Mouse (Mus musculus) kidney, adult 9 months (tissue): ENCODE measurements around the gene Gm29776.

Source experiments
- DNase-seq: peaks from one replicate; pipeline ENCODE4 v3.0.0; 2022

The Gm29776 gene

GRCm38 (mm10) chr14:54706589-54707320 lies 8.1 kb upstream of the Gm29776 start:
- DNase-seq = no peak

DNA sequence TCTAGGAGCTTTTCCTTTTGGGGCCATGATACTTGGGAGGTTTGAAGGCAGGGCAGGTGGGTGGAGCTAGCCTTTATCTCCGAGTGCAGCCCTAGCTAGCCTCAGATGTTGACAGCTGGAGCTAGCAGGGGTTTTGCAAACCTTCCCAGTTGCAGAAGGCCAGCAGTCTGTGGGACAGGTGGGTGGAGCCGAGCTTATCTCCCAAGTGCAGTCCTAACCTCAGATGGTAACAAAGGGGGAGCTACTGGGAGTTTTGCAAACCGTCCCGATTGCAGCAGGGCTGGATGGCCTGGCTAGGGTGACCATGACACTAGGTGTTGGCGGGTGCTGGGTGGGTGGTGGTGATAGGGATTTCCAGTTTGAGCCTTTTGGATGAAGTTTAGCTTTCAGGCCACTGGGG lies 7.2 kb upstream of the Gm29776 start:
- no peak for DNase-seq

DNA sequence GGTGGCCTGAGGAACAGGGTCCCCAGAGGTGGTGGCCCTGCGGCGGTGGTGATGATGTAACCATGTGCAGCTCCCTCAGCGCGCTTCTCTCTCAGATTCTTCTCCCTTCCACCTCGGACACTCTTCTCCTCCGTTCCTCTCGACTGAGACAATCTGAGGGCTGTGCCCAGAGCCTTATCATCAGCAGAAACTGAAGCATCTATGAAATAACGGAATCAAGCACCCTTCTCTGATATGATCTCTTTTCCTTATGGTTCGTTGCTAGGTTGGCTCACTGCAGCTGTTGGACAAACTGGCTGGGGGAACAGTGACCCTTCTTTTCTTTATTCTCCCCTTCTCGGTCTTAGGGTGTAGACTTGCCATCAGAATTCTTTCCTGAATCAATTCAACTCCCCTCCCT lies 4.6 kb upstream of the Gm29776 start:
- no peak for DNase-seq

GRCm38 (mm10) chr14:54701298-54701697 lies 2.7 kb upstream of the Gm29776 start:
- peak; percentile 73 for DNase-seq

- no peak for DNase-seq
These were observed 953 bp upstream of the Gm29776 start for GRCm38 (mm10) chr14:54699586-54699985.

DNA sequence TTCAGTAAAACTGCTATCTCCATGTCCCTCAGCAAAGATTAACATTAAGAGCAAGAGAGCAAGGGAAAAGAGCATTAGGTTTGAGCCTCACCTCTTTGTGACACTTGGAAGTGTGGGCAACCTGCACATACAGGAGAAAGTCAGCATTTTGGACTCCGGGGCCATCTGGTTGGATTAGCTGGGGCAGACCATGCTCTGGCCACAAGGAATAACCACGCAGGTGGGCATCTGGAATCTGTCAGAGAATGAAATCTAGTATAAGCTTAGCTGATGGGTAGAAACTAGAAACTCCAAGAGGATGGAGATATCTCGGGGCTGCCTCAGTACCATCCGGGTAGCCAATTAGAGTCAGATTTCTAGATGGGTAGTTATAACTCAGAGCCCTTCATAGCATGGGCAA lies 1.9 kb downstream of the Gm29776 start:
- no peak for DNase-seq

DNA sequence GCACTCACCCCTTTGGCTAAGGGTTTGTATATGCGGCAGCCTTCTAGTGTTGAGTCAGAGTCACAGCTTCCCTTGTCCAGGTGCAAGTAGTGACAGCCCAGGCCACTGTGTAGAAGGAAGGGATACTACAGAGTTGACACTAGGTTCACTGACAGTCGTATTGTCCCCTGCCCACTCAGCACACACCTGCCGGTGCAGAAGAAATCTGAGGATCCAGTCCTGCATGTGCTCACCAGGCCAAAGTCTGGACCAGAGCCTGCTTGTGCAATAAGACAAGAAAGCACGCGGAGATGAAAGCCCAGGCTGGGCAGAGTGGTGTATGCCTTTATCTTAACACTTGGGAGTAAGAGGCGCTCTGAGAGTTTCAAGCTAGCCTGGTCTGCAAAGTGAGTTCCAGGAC lies 3.6 kb downstream of the Gm29776 start:
- DNase-seq = no peak

DNA sequence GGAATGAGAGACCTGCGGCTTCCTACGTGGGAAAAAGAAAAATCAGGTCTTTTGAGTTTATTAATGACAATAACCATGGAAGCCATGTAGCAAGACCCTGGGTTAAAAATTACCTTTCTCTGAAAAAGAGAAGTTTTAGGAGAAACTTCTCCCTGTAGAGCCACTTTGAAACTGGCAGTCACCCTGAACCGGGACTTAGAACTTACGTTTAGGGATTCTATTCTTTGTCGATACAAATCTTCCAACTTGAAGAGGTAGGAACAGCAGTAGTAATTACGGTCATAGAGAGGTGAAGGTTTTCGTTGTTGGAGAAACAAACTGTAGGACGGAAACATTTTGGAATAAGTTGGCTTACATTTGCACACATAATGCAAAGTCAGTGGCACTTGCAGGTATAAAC lies 11.4 kb downstream of the Gm29776 start:
- DNase-seq = no peak

DNA sequence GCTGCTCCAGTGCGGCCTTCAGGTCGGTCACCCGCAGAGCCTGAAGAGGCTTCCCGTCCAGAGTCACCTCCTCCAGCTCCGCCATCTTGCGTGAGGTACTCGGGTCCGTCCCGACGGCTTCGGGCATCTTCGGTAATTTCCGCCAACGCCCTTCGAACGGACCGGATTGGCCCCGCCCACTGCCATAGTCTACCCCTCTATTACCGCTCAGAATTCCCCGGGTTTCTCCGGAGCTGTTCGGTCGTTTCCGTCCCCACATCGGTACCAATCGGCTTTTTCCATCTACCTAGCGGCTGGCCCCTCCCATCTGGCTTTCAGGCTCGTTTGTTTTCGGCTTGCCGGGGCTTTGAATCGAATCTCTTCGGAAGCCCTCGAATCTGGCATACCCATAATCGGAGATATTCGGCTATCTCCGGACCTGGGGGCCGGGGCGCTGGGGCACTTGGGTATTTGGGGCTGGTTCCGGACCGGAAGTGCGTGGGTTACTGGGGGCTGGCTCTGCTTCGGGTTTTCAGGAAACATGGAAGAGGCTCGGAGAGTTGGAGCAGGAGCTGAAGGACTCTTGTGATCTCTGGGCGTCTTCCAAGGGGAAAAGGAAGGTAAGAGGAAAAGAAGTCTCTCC lies 12.0 kb downstream of the Gm29776 start, which contains the start of gene Acin1:
Acin1 (minus strand) TSS at position 410 of the 622 bp plus-strand sequence.
- peak; percentile 100 for DNase-seq

GRCm38 (mm10) chr14:54686063-54686521 lies 12.5 kb downstream of the Gm29776 start, which contains the start of gene 1700123O20Rik:
Gene 1700123O20Rik, plus strand, starts transcription at chr14:54686216.
- no peak for DNase-seq

DNA sequence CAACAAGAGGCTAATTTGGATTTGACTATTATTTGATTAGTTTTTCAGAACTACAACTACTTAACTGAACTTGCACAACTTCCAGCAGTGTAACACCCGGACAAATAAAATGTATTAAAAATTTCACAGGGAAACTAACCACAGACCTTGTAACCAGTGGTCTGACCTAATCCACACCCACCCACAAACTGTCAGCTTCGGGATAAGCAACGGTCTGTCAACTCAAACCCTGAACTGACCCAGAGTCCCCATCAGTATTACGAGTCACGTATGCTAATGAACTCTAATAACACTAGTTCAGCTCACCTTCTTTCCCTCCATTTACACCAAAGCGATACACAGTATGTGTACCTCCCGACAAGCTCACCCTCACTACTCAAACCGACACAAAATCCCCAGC lies 13.2 kb downstream of the Gm29776 start:
- no peak for DNase-seq

- no peak for DNase-seq
These were observed 16.2 kb downstream of the Gm29776 start for GRCm38 (mm10) chr14:54682396-54682795.

DNA sequence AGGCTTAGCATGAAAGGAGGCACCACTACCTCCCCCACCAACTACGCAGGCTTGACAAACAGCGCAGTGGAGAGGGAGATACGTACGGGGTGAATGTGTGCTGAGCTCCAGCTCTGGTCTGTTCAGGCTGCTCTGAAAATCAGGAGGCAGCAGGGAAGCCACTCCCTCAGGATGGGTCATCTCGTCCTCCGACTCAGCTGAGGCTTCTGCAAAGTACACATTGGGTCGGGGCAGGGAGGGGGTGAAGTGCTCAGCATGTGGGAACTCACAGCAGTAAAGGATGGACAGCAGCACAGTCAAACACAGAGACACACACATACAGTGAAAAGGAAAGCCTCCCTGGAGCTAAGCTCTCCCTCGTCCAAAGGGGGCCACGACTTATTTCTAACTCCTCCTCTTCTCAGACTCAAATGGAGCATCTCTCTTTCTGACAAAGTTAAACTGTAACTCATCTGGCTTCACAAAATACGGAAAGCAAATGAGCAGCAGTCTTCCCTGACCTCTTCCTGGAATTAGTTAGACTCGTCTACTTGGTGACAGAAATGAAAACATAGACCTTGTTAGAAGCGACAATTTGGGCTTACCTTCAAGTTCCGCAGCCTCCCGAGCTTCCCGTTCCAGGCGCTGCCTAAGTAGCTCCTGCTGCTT lies 19.9 kb downstream of the Gm29776 start:
- peak; percentile 33 for DNase-seq

- DNase-seq = no peak
These were observed 22.3 kb downstream of the Gm29776 start for GRCm38 (mm10) chr14:54676290-54676689.

DNA sequence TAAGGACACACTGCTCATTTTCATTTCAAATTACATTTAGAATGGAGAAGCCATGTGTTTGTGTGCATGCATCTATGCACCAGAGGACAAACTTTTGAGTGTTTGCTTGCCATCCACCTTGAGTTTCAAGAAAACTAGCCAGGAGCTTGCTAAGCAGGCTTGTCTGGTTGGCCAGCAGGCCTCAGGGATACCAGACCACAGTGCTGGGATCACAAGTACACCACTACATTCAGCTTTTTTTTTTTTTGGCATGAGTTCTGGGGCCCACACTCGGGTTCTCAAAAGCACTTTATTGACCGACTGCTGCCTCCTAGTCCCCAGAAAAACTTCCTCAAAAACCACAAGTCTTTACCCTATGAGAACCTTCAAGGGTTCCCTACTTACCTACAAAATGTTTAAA lies 24.3 kb downstream of the Gm29776 start:
- no peak for DNase-seq

GRCm38 (mm10) chr14:54669381-54669780 lies 29.3 kb downstream of the Gm29776 start:
- peak; percentile 71 for DNase-seq

GRCm38 (mm10) chr14:54664477-54665222 lies 34.0 kb downstream of the Gm29776 start:
- no peak for DNase-seq

- DNase-seq = peak; percentile 37
These were observed 38.6 kb downstream of the Gm29776 start for GRCm38 (mm10) chr14:54660009-54660408.

DNA sequence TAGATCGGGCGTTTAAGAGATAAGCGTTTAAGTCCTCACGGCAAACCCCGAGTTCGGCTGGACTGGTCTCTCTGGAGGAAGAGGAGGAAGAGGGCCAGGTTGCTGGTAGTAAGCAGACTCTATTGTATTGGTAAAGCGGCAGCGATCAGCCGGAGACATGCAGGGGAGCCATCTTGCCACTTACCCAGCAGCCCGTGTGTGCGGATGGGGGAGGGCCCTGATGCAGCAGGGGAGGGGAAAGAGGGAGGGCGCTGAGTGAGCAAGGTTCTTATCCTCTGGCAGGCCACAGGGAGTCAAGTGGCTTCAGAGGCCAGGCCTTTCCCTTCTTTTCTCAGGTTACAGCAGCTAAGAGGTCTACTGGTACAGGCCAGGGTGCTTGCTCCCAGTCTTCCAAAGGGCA lies 45.1 kb downstream of the Gm29776 start:
- DNase-seq = peak; percentile 94

DNA sequence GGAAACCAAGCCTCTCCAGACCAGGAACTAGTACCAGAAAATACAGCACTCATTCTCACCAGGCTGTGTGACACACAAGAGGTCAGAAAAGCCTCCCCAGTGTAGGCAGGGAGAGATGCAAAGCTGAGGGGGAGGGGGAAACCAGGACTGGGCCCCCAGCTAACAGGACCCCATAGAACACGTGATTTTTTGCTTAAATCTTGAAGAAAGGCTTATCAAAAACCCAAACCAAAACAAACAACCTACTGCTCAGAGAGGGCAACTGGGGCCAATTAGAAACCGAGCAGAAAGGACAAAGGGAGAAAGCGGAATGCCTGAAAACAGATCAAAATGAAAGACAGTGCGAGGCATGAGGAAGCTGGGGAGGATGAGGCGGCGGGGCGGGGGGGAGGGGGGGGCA lies 45.8 kb downstream of the Gm29776 start:
- DNase-seq = no peak

DNA sequence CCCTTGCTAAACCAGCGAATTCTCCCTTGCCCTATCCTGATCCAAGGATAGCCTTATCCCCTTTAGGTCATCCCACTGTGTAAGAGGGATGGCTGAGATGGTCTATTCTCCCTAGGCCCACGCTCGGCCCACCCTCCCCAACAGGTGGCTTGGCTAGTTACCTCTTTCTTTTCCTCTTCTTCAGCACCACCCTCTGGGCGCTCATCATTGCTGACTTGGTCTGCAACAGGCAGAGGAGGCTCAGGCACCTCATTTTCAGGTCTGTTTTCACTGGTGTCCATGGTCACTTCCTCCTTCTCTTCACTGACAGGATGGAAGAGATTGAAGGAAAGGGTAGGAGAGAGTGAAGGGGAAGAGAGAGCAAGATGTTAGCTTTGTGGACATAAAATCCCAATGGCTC lies 47.1 kb downstream of the Gm29776 start:
- no peak for DNase-seq

- DNase-seq = peak; percentile 92
These were observed 47.8 kb downstream of the Gm29776 start for GRCm38 (mm10) chr14:54650621-54651454.
